Mouse (Mus musculus) heart, embryonic 16.5 days (tissue): ENCODE data around the gene St8sia2. TPM values are rescaled to one million over a fixed set of nuclear protein-coding genes. Genes with fewer than 3 reads are reported as not detected.

Experiments used
- ATAC-seq: fragments of 200-750 bp; cut with Nextera tagmentation; replicated peaks from 2 replicates; pipeline ENCODE4 v1.8.0; 2017; ENCODE audit warnings: moderate number of reproducible peaks; ENCODE audit not compliant: insufficient read depth, low FRiP score; ENCODE audit errors: extremely low read depth
- H3K27ac ChIP-seq: fragments of 300-500 bp; sonication (generic); 2 replicates; pipeline ENCODE4 v1.5.1; 2014; ENCODE audit warnings: mild to moderate bottlenecking, low read length, control low read depth, moderate library complexity
- H3K27me3 ChIP-seq: fragments of 300-500 bp; sonication (generic); 2 replicates; pipeline ENCODE4 v1.6.1; 2014; ENCODE audit warnings: low read length, mixed read lengths; ENCODE audit not compliant: control insufficient read depth, insufficient read depth
- H3K36me3 ChIP-seq: fragments of 300-500 bp; sonication (generic); 2 replicates; pipeline ENCODE4 v1.6.1; 2014; ENCODE audit not compliant: control insufficient read depth, insufficient read depth
- H3K4me1 ChIP-seq: fragments of 300-500 bp; sonication (generic); 2 replicates; pipeline ENCODE4 v1.6.1; 2014; ENCODE audit warnings: low read length, mixed read lengths; ENCODE audit not compliant: control insufficient read depth, insufficient read depth
- H3K4me2 ChIP-seq: fragments of 300-500 bp; sonication (generic); 2 replicates; pipeline ENCODE4 v1.6.1; 2014; ENCODE audit warnings: low read depth, mild to moderate bottlenecking, control low read depth, low read length
- H3K4me3 ChIP-seq: fragments of 300-500 bp; sonication (generic); 2 replicates; pipeline ENCODE4 v1.5.1; 2014; ENCODE audit warnings: mild to moderate bottlenecking, control low read depth, low read length
- H3K9ac ChIP-seq: fragments of 300-500 bp; sonication (generic); 2 replicates; pipeline ENCODE4 v1.6.1; 2014; ENCODE audit warnings: low read length, control low read depth
- H3K9me3 ChIP-seq: fragments of 300-500 bp; sonication (generic); replicated peaks from 2 replicates; pipeline ENCODE4 v1.6.1; 2016; ENCODE audit warnings: low read length; ENCODE audit not compliant: control insufficient read depth
- WGBS: fragments of 180-500 bp; shearing (Covaris S2); extraction: QIAGEN DNeasy Blood & Tissue Kit; methylation state at CpG from one replicate; pipeline ENCODE4 v1.1.7; 2014; 5-methylcytosine and 5-hydroxymethylcytosine counted together
- polyA plus RNA-seq: library from polyadenylated mRNA; unstranded; fragments of >200 nt; fragmentation: Nextera tagmentation; extraction: Ambion mirVana; gene quantifications from 2 replicates; pipeline ENCODE4 v1.2.1, GENCODE M21; 2015

St8sia2 gene
- polyA plus RNA-seq, 1 experiment from 2014 or later, result 1.3 TPM

DNA sequence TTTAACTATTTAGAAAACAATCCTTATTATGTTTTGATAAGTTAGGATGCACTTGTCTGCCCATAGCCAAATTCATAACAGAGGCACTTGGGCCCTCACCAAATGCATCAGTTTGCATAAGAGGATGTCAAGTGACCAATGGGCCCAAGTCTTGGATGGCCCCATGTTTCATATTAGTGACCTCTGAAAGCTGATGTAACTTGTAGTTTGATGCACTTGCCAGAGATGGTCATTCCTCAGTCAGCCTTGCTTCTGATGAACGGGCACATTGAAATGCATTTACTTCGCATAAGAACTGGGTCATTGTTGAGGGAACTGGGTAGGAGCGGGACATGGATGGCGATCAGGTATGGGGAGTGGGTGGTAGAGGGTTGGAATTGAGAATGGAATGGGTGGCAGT is 102.6 kb downstream of the St8sia2 start:
- Histone ChIP-seq H3K4me3 (no peak overlapping the region), H3K27me3 (peaks cover 2% of the 10 kb centered on the region; the same call in 1 of the 2 replicates), H3K27ac (no peak overlapping the region), H3K4me2 (no peak overlapping the region), H3K36me3 (no peaks in the 10 kb centered on the region), H3K9ac (no peak overlapping the region), H3K9me3 (no peaks in the 10 kb centered on the region), H3K4me1 (no peaks in the 10 kb centered on the region)
- no peak for ATAC-seq
- 88% methylated on average over 4 of the region's 4 CpGs for WGBS

DNA sequence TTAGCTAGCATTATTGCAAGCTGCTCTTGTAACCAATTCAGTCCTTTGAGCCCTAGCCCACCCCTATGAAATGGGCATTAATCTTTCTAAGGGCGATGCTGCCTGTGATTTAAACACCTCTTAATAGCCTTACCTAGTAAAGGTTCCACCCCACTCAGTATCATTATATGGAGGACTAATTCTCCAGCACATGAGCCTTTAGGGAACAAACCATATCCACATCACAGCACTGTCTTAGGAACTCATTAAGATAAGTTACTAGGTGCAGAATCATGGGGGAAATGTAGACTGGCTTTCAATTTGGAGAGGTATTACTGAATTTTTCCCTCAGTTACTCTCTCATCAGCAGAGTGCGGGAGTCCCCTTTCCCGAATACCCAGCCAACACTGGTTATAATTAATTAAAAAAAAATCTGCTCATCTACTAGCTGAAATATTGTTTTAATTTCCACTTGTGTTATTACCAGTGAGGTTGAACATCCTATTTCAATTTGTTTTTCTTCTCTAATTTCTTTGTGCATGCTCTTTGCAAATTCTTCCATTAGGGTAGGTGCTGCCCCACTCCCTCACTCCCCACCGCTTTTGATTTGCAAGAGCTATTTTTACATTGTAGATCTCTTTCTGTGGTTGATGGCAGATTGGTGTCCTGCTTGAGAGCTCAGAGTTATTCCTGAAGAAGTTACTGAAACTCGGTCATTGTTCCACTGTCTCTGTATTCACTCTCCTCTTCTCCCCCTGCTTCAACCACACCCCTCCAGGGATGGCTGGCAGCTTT is 103.9 kb downstream of the St8sia2 start:
- no peaks in the 10 kb centered on the region for H3K36me3 ChIP-seq
- H3K27ac ChIP-seq, result no peak overlapping the region
- 66% methylated on average over 5 of the region's 5 CpGs for WGBS
- H3K4me2 ChIP-seq, result no peak overlapping the region
- H3K9me3 ChIP-seq, result no peaks in the 10 kb centered on the region
- H3K4me1 ChIP-seq, result no peaks in the 10 kb centered on the region
- H3K9ac ChIP-seq, result no peak overlapping the region
- ATAC-seq, result no peak
- no peaks in the 10 kb centered on the region for H3K27me3 ChIP-seq
- no peak overlapping the region for H3K4me3 ChIP-seq

GRCm38 (mm10) chr7:73894506-73894905 is 119.0 kb downstream of the St8sia2 start:
- Histone ChIP-seq H3K9me3 (no peaks in the 10 kb centered on the region), H3K4me3 (no peak overlapping the region), H3K4me2 (no peak overlapping the region), H3K27ac (no peak overlapping the region), H3K9ac (no peak overlapping the region), H3K27me3 (no peaks in the 10 kb centered on the region), H3K36me3 (no peaks in the 10 kb centered on the region), H3K4me1 (no peaks in the 10 kb centered on the region)
- WGBS, result 76% methylated on average over 6 of the region's 6 CpGs
- no peak for ATAC-seq

- H3K36me3 ChIP-seq, result no peaks in the 10 kb centered on the region
- no peaks in the 10 kb centered on the region for H3K4me1 ChIP-seq
- ATAC-seq, result no peak
- no peaks in the 10 kb centered on the region for H3K9me3 ChIP-seq
- WGBS, result 74% methylated on average over 5 of the region's 5 CpGs
- H3K27ac ChIP-seq, result no peak overlapping the region
- H3K9ac ChIP-seq, result no peak overlapping the region
- H3K4me3 ChIP-seq, result no peak overlapping the region
- no peak overlapping the region for H3K4me2 ChIP-seq
- H3K27me3 ChIP-seq, result no peaks in the 10 kb centered on the region
Observed at GRCm38 (mm10) chr7:73891830-73892229, 121.7 kb downstream of the St8sia2 start.

DNA sequence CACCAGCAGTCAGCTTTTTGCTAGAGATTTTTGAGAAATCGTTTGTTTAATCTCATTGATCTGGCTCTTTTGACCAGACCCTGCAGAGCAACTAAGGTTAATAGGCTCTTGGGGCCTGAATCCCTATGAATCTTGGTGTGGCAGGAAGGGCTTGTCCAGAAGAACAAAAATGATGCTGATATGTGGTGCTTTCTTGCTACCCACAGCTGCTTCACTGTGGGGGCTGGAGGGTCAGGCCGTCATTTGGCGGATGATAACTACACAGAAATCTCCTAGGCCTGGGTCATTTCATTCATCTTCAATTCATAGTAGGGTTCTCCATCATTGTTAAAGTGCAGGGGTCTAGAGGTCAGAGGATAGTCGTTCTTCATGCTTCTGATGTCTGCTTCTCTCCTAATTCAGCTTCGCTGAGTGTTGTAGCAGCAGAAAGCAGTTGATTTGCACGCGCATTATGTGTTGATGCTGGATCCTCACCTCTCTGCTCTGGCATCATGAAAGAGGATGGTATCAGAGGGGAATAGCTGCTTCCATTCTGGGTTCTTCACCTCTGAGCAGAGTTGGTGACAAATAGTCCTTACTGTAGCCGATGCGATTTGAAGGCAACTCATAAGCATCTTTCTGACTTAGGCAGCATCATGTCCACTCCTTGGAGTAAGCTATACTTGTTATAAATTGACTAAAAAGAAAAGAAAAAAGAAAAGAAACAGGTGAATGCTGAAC is 122.4 kb downstream of the St8sia2 start:
- no peaks in the 10 kb centered on the region for H3K9me3 ChIP-seq
- no peaks in the 10 kb centered on the region for H3K36me3 ChIP-seq
- no peaks in the 10 kb centered on the region for H3K27me3 ChIP-seq
- H3K4me1 ChIP-seq, result no peaks in the 10 kb centered on the region
- no peak overlapping the region for H3K9ac ChIP-seq
- ATAC-seq, result no peak
- H3K27ac ChIP-seq, result no peak overlapping the region
- H3K4me2 ChIP-seq, result no peak overlapping the region
- 80% methylated on average over 9 of the region's 9 CpGs for WGBS
- H3K4me3 ChIP-seq, result no peak overlapping the region

GRCm38 (mm10) chr7:73890466-73890865 is 123.0 kb downstream of the St8sia2 start:
- Histone ChIP-seq H3K27me3 (no peaks in the 10 kb centered on the region), H3K4me3 (no peak overlapping the region), H3K4me1 (no peaks in the 10 kb centered on the region), H3K27ac (no peak overlapping the region), H3K9ac (no peak overlapping the region), H3K9me3 (no peaks in the 10 kb centered on the region), H3K4me2 (no peak overlapping the region), H3K36me3 (no peaks in the 10 kb centered on the region)
- ATAC-seq, result no peak
- 76% methylated on average over 5 of the region's 5 CpGs for WGBS
